Mouse (Mus musculus) hindbrain, embryonic 16.5 days (tissue): Measurements from ENCODE around the gene Bmpr1a. TPM values are rescaled to one million over a fixed set of nuclear protein-coding genes. Genes with fewer than 3 reads are reported as not detected.

Source experiments
- ATAC-seq: fragments of 200-750 bp; cut with Nextera tagmentation; 2 replicates; pipeline ENCODE4 v1.8.0; 2017; ENCODE audit warnings: moderate TSS enrichment, moderate library complexity
- H3K27ac ChIP-seq: fragments of 300-500 bp; sonication (generic); 2 replicates; pipeline ENCODE4 v1.5.1; 2014; ENCODE audit warnings: low read depth, mild to moderate bottlenecking, control low read depth, low read length, moderate library complexity
- H3K27me3 ChIP-seq: fragments of 300-500 bp; sonication (generic); replicated peaks from 2 replicates; pipeline ENCODE4 v1.6.1; 2014; ENCODE audit warnings: low read length; ENCODE audit not compliant: control insufficient read depth, insufficient read depth
- H3K36me3 ChIP-seq: fragments of 300-500 bp; sonication (generic); 2 replicates; pipeline ENCODE4 v1.6.1; 2014; ENCODE audit warnings: mild to moderate bottlenecking, low read length, moderate library complexity, mixed read lengths; ENCODE audit not compliant: control insufficient read depth, insufficient read depth
- H3K4me1 ChIP-seq: fragments of 300-500 bp; sonication (generic); 2 replicates; pipeline ENCODE4 v1.6.1; 2014; ENCODE audit warnings: low read depth, low read length; ENCODE audit not compliant: control insufficient read depth, insufficient read depth
- H3K4me2 ChIP-seq: fragments of 300-500 bp; sonication (generic); 2 replicates; pipeline ENCODE4 v1.6.1; 2014; ENCODE audit warnings: mild to moderate bottlenecking, low read length, control low read depth, moderate library complexity
- H3K4me3 ChIP-seq: fragments of 300-500 bp; sonication (generic); 2 replicates; pipeline ENCODE4 v1.5.1; 2014; ENCODE audit warnings: mild to moderate bottlenecking, low read length, control low read depth, moderate library complexity
- H3K9ac ChIP-seq: fragments of 300-500 bp; sonication (generic); 2 replicates; pipeline ENCODE4 v1.6.1; 2014; ENCODE audit warnings: low read depth, mild to moderate bottlenecking, control low read depth, low read length, moderate library complexity
- H3K9me3 ChIP-seq: fragments of 300-500 bp; sonication (generic); 2 replicates; pipeline ENCODE4 v1.6.1; 2014; ENCODE audit warnings: mild to moderate bottlenecking, low read length, moderate library complexity; ENCODE audit not compliant: control insufficient read depth
- WGBS: fragments of 180-500 bp; shearing (Covaris S2); extraction: QIAGEN DNeasy Blood & Tissue Kit; methylation state at CpG from one replicate; pipeline ENCODE4 v1.1.7; 2014; 5-methylcytosine and 5-hydroxymethylcytosine counted together
- polyA plus RNA-seq: library from polyadenylated mRNA; unstranded; fragments of >200 nt; fragmentation: Nextera tagmentation; extraction: Ambion mirVana; gene quantifications from 2 replicates; pipeline ENCODE4 v1.2.1, GENCODE M21; 2015

Bmpr1a gene
- polyA plus RNA-seq, 1 experiment from 2014 or later, result 11.1 TPM

DNA sequence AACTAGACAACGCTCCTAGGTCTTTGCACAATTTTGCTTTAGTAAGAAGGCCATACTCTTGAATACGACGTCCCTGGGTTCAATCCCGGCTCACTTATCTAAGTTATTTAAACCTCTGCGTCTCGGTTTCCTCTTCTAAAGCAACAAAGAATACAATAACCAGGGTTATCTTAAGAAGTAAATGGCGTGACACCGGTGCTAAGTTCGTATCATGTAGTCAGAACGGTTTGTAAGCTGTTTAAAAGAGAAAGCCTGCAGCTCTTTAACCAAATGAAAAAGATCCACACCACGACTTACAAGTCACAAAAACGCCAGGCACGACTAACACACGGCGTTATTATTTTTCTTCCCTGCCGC lies 1.7 kb downstream of the Bmpr1a start:
- H3K27me3 ChIP-seq, result no peaks in the 10 kb centered on the region
- peak overlapping the region; percentile 98 for H3K27ac ChIP-seq
- H3K4me1 ChIP-seq, result peaks cover 19% of the 10 kb centered on the region
- ATAC-seq, result no peak
- under 1% methylated on average over 16 of the region's 16 CpGs for WGBS
- no peaks in the 10 kb centered on the region for H3K36me3 ChIP-seq
- H3K4me2 ChIP-seq, result peak overlapping the region; percentile 62
- H3K9ac ChIP-seq, result peak overlapping the region; percentile 95
- H3K4me3 ChIP-seq, result peak overlapping the region; percentile 87
- H3K9me3 ChIP-seq, result no peaks in the 10 kb centered on the region

DNA sequence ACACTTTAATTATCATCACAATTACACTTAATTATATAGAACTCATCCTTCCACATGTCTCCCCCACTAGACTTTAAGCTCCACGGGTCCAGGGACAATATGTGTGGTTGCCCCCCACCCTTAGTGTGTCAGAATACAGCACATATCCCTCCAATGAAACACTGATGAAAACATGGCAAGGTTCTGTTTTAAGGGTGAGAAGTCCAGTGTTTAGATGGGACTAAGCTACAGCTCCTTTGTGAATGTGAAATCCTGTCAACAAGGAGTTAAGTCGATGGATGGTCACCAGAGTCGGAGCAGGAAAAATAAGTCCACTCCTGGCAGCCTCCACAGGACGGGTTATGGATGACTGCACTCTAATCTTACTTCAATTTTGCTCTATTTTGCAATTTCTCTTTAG lies 2.8 kb downstream of the Bmpr1a start:
- H3K4me3 ChIP-seq, result peak overlapping the region; percentile 87
- no peaks in the 10 kb centered on the region for H3K9me3 ChIP-seq
- no peak for ATAC-seq
- H3K27ac ChIP-seq, result no peak overlapping the region
- H3K4me1 ChIP-seq, result peaks cover 19% of the 10 kb centered on the region
- H3K4me2 ChIP-seq, result peak overlapping the region; percentile 62
- H3K27me3 ChIP-seq, result no peaks in the 10 kb centered on the region
- WGBS, result 3% methylated on average over 4 of the region's 4 CpGs
- H3K9ac ChIP-seq, result no peak overlapping the region
- no peaks in the 10 kb centered on the region for H3K36me3 ChIP-seq

DNA sequence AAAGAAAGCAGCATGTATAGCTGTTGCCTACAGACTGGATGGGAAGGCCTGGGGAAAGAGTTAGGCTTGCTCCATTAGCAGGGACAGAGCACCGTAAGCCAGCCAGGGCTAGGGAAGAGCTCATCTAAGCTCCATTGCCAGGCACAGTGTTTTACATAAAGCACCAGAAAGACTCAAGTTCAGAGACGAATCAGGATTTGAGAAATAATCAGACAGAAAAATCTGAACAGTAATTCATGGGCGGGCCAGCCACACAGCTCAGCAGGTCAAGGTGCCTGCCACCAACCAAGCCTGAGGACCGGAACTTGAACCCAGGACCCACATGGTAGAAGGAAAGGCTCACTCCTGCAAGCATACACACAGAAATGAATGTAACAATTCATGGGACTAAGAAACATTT lies 3.5 kb downstream of the Bmpr1a start:
- Histone ChIP-seq H3K27me3 (no peaks in the 10 kb centered on the region), H3K4me1 (peaks cover 19% of the 10 kb centered on the region), H3K27ac (no peak overlapping the region), H3K9me3 (no peaks in the 10 kb centered on the region), H3K9ac (no peak overlapping the region), H3K36me3 (no peaks in the 10 kb centered on the region), H3K4me3 (0 out of 2 replicates have a peak overlapping the region, but pooled peaks have one; percentile 87), H3K4me2 (peak overlapping the region; percentile 62)
- WGBS, result 59% methylated on average over 4 of the region's 4 CpGs
- ATAC-seq, result no peak

DNA sequence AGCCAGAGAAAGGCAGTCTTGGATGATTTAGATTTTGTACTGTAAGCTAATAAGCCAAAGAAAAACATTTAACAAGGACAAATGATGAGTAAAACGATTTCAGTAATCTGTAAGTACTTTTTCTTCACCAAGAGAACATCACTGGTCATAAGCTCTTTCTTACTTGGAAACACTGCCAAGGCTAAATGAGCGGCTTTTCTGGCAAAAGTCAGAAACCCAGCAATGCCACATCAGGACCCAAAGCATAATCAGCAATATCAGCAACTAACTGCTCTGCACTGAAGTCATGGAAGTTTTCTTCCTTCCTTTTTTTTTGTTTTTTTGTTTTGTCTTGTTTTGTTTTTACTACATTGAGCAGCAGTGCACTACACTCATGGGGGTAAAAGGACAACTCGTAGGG lies 5.8 kb downstream of the Bmpr1a start:
- Histone ChIP-seq H3K36me3 (no peaks in the 10 kb centered on the region), H3K27me3 (no peaks in the 10 kb centered on the region), H3K9me3 (no peaks in the 10 kb centered on the region), H3K4me2 (no peak overlapping the region), H3K4me1 (peaks cover 19% of the 10 kb centered on the region), H3K27ac (no peak overlapping the region), H3K9ac (no peak overlapping the region), H3K4me3 (no peak overlapping the region)
- WGBS, result 78% methylated on average over 3 of the region's 3 CpGs
- ATAC-seq, result no peak

DNA sequence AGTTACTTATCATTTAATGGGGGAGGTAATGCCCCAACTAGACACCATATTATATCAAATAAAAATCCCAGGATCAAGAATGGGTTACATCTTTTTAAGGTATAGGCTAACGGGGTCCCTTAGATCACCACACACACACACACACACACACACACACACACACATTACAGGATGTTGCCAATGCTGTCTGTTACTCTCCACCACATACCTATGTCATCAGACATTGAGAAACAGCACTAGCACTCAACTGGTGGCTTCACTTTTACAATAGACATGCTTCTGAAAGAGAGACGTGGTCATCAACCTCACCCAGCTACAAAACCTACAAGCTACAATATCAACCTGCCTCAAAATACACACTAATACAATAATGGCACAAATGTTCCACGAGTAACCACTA lies 9.5 kb downstream of the Bmpr1a start:
- H3K36me3 ChIP-seq, result no peaks in the 10 kb centered on the region
- no peak overlapping the region for H3K4me2 ChIP-seq
- H3K9me3 ChIP-seq, result no peaks in the 10 kb centered on the region
- H3K27me3 ChIP-seq, result no peaks in the 10 kb centered on the region
- no peak overlapping the region for H3K27ac ChIP-seq
- H3K9ac ChIP-seq, result no peak overlapping the region
- no peak overlapping the region for H3K4me3 ChIP-seq
- peaks cover 3% of the 10 kb centered on the region for H3K4me1 ChIP-seq
- 93% methylated on average over 3 of the region's 3 CpGs for WGBS
- ATAC-seq, result no peak

DNA sequence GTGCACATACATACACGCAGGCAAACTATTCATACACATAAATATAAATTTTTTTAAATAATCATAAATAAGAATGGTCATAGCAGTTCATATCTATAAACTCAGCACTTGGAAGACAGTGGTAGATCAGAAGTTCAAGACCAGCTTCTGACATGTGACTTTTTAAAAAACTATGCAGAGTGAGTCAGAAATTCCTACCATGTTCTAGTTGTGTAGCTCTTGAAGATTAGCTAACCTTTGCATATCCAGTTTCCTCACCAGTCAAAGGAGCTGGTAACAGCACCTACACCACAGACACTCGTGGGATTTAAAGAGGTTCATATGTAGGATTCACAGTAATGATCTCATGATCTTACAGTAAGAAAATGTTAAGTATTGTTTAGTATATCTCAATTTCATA lies 10.5 kb downstream of the Bmpr1a start:
- H3K9ac ChIP-seq, result no peak overlapping the region
- H3K36me3 ChIP-seq, result no peaks in the 10 kb centered on the region
- H3K4me1 ChIP-seq, result peaks cover 3% of the 10 kb centered on the region
- ATAC-seq, result no peak
- H3K4me2 ChIP-seq, result no peak overlapping the region
- no peak overlapping the region for H3K4me3 ChIP-seq
- H3K27me3 ChIP-seq, result no peaks in the 10 kb centered on the region
- H3K9me3 ChIP-seq, result no peaks in the 10 kb centered on the region
- no peak overlapping the region for H3K27ac ChIP-seq
- WGBS, result 89% methylated on average over 2 of the region's 2 CpGs

DNA sequence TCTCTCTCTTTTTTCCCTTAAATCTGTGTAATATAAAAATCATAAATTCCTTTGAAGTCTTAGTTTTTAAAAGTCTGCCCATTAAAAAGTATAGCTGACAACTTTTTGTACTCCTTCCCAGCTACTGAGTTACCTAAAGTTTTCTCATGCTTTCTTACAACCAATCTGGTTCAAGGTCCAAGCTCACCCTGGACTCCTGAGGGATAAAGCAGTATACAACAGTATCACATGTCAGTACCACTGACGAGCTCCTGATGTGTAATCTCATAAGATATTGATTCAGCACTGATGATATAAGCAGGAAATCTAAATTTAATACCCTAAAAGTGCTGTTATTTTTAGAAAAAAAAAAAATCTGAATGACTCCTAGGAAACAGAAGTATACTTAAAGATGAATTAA lies 12.2 kb downstream of the Bmpr1a start:
- H3K4me3 ChIP-seq, result no peak overlapping the region
- peaks cover 3% of the 10 kb centered on the region for H3K4me1 ChIP-seq
- H3K36me3 ChIP-seq, result no peaks in the 10 kb centered on the region
- 81% methylated on average over 1 of the region's 1 CpGs for WGBS
- H3K4me2 ChIP-seq, result no peak overlapping the region
- no peak for ATAC-seq
- no peak overlapping the region for H3K9ac ChIP-seq
- H3K27me3 ChIP-seq, result no peaks in the 10 kb centered on the region
- H3K9me3 ChIP-seq, result no peaks in the 10 kb centered on the region
- H3K27ac ChIP-seq, result no peak overlapping the region

DNA sequence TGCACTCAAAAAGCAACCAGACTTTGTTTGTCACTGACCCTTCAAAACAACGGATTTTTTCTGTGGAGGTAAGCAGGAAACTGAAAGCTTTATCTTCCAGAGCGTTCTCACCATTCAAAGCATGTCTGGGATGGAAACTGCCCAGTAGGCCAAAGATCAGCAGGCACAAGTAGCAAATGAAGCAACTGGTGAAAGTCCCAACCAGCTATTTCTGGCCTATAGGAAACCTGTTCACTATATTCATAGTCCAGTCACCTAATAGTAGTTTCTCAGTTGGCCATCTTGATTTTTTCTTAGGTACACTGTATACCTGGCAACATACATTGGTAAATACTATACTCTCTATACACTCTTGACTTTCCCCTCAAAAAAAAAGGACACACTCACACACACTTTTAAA lies 13.2 kb downstream of the Bmpr1a start:
- ATAC-seq, result no peak
- no peaks in the 10 kb centered on the region for H3K27me3 ChIP-seq
- H3K9me3 ChIP-seq, result no peaks in the 10 kb centered on the region
- no peak overlapping the region for H3K4me2 ChIP-seq
- H3K4me3 ChIP-seq, result no peak overlapping the region
- peaks cover 3% of the 10 kb centered on the region for H3K4me1 ChIP-seq
- no peak overlapping the region for H3K27ac ChIP-seq
- H3K36me3 ChIP-seq, result no peaks in the 10 kb centered on the region
- H3K9ac ChIP-seq, result no peak overlapping the region
- WGBS, result 79% methylated on average over 2 of the region's 2 CpGs

DNA sequence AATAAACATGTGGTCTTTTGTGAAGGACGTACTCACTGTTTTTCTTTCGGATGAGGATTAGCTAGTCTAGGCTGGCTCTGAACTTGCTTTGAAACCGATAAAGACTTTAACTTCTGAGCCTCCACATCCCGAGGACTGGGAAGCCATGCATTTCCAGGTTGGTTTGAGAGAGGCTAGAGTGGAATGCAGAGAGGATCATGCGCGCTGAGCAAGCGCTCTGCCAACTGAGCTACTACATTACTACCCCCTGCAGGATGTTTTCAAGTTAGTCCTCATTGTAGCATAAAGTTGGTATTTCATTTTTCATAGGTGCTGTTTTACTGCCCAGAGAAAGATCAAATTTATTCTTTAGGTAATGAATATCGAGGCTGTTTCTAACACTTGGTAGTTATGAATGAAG lies 17.0 kb downstream of the Bmpr1a start:
- Histone ChIP-seq H3K27me3 (no peaks in the 10 kb centered on the region), H3K9me3 (no peaks in the 10 kb centered on the region), H3K4me1 (peaks cover 3% of the 10 kb centered on the region), H3K4me2 (no peak overlapping the region), H3K36me3 (no peaks in the 10 kb centered on the region), H3K4me3 (no peak overlapping the region), H3K27ac (no peak overlapping the region), H3K9ac (no peak overlapping the region)
- ATAC-seq, result no peak
- 66% methylated on average over 8 of the region's 8 CpGs for WGBS
